Mouse (Mus musculus) bone marrow macrophage, adult 2 months (primary cell): ENCODE data around the gene Cd52.

Experiments used
- CTCF ChIP-seq: IDR thresholded peaks from 2 replicates; pipeline ENCODE4 v1.5.1; 2012; ENCODE audit warnings: low read depth, mild to moderate bottlenecking, low read length, moderate library complexity
- POLR2A ChIP-seq: IDR thresholded peaks from 2 replicates; pipeline ENCODE4 v1.6.1; 2012; ENCODE audit warnings: mild to moderate bottlenecking, low read depth, low read length, borderline replicate concordance

- TF ChIP-seq CTCF (no peak), POLR2A (no peak)
Measured at GRCm38 (mm10) chr4:134060135-134060865, 34.6 kb downstream of the Cd52 start, which contains the start of gene Crybg2.
